Mouse (Mus musculus): Measurements from ENCODE around the gene Pdlim3. TPM values are rescaled to one million over a fixed set of nuclear protein-coding genes. Genes with fewer than 3 reads are reported as not detected.

Pdlim3 gene
- polyA plus RNA-seq, 1 experiment: not detected

DNA sequence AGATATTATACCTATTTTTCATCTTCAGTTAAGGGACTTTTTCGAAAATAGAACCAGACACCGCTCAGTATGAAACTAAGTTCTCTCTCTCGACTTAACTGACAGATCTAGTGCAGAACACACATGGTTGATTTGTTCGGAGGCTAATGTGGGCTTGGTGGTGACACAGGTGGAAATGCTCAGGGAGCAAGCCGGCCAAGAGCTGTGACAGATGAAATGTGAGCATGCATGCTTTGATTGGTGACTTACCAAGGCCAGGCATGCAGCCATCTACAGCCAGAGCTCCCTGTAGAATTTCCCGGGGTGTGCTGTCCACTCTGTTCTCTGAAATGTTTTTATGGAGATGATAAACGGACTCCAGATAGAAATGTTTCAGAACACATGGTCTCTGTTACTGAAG lies 13.2 kb upstream of the Pdlim3 start:
- H3K4me1 ChIP-seq (ENCODE audit: control insufficient read depth, insufficient read depth, low read length): peaks cover 11% of the 10 kb centered on the region; the same call in 1 of the 2 replicates
- TF ChIP-seq POLR2A (IDR thresholded peaks at IDR 0.05; ENCODE audit: insufficient read depth, low read depth, low read length): no peak
- TF ChIP-seq CTCF (IDR thresholded peaks at IDR 0.05; ENCODE audit: insufficient read depth, low read depth, low read length): no peak
- WGBS: 84% methylated on average over 7 of the region's 7 CpGs
- H3K27ac ChIP-seq (ENCODE audit: insufficient read depth, low read depth, low read length): no peak overlapping the region
- no peak overlapping the region for H3K4me3 ChIP-seq (ENCODE audit: insufficient read depth, low read depth, low read length)

DNA sequence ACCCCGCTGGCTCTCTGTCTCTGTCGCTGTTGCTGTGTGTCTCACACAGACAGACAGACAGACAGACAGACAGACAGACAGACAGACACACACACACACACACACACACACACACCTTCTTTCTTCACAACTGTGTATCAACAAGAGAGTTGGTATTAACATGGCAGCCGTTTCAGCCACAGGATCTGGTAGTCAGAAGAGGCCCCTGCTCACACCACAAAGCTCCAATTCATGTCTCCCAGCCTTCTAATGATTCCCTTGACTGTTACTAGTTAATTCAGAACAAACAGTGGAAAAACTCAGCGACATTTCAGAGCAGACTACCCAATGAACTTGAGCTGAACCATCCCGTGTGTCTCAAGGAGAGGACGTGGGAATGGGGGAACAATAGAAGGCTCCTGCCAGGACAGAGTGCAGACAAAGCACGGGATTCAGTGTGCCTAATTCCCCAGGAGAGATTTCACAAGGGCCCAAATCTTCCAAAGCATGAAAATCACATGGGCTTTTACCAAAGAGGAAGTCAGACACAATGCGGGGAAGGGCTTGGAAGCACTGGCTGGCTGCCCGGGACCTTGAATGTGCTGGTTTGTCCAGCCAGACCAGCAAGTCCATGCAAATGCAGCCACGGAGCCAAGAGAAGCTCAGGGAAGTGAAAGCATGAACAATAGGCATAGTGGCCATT lies 10.2 kb upstream of the Pdlim3 start:
- H3K4me1 ChIP-seq (ENCODE audit: control insufficient read depth, insufficient read depth, low read length): peaks cover 11% of the 10 kb centered on the region; the same call in 1 of the 2 replicates
- TF ChIP-seq POLR2A (IDR thresholded peaks at IDR 0.05; ENCODE audit: insufficient read depth, low read depth, low read length): no peak
- no peak for TF ChIP-seq CTCF (IDR thresholded peaks at IDR 0.05; ENCODE audit: insufficient read depth, low read depth, low read length)
- no peak overlapping the region for H3K4me3 ChIP-seq (ENCODE audit: insufficient read depth, low read depth, low read length)
- H3K27ac ChIP-seq (ENCODE audit: insufficient read depth, low read depth, low read length): no peak overlapping the region
- WGBS: 41% methylated on average over 10 of the region's 10 CpGs

- TF ChIP-seq CTCF (IDR thresholded peaks at IDR 0.05; ENCODE audit: insufficient read depth, low read depth, low read length): no peak
- no peak for TF ChIP-seq POLR2A (IDR thresholded peaks at IDR 0.05; ENCODE audit: insufficient read depth, low read depth, low read length)
- Histone ChIP-seq H3K4me1 (ENCODE audit: control insufficient read depth, insufficient read depth, low read length) (peaks cover 11% of the 10 kb centered on the region; the same call in 1 of the 2 replicates), H3K4me3 (ENCODE audit: insufficient read depth, low read depth, low read length) (no peak overlapping the region), H3K27ac (ENCODE audit: insufficient read depth, low read depth, low read length) (no peak overlapping the region)
- 89% methylated on average over 5 of the region's 5 CpGs for WGBS
Measured at GRCm38 (mm10) chr8:45876397-45876796, 8.9 kb upstream of the Pdlim3 start.

DNA sequence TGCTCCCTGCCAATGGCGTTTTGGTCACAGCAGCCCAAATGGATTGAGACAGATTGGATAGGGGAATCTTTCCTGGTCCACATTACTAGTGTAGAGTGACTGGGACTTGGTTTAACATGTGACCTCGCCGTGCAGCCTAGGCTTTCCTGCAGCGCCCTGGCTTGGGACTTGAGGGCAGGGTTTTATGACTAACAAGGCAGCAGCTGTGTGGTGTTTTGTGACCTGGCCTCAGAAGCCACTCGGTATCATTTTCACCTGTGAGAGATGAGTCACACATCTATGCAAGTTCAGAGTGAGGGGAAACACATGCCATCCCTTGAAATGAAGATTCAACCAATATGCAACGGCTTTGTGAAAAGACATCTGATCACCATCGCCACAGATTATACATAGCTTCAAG lies 7.6 kb upstream of the Pdlim3 start:
- Histone ChIP-seq H3K27ac (ENCODE audit: insufficient read depth, low read depth, low read length) (no peak overlapping the region), H3K4me1 (ENCODE audit: control insufficient read depth, insufficient read depth, low read length) (peaks cover 11% of the 10 kb centered on the region; the same call in 1 of the 2 replicates), H3K4me3 (ENCODE audit: insufficient read depth, low read depth, low read length) (no peak overlapping the region)
- 93% methylated on average over 7 of the region's 7 CpGs for WGBS
- TF ChIP-seq CTCF (IDR thresholded peaks at IDR 0.05; ENCODE audit: insufficient read depth, low read depth, low read length) (no peak), POLR2A (IDR thresholded peaks at IDR 0.05; ENCODE audit: insufficient read depth, low read depth, low read length) (no peak)

DNA sequence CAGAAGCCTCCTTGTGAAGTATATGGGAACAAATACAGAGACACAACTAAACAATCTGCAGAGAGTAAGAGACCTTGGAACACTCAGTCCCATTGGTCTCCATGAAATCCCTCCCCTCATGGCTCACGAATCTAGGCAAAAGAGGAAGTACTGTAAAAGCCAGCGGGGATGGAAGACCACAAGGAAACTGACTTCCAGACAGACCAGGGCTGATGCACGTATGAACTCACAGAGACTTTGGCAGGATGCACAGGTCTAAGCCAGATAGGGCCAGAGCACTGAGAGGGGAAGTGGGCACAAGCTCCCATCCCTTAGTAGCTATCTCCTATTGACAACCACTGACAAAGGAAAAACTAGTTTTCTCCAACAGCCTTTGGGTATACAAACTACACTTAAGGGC lies 4.8 kb upstream of the Pdlim3 start:
- H3K4me1 ChIP-seq (ENCODE audit: control insufficient read depth, insufficient read depth, low read length): peaks cover 8% of the 10 kb centered on the region
- no peak for TF ChIP-seq CTCF (IDR thresholded peaks at IDR 0.05; ENCODE audit: insufficient read depth, low read depth, low read length)
- no peak for TF ChIP-seq POLR2A (IDR thresholded peaks at IDR 0.05; ENCODE audit: insufficient read depth, low read depth, low read length)
- WGBS: 93% methylated on average over 3 of the region's 3 CpGs
- H3K27ac ChIP-seq (ENCODE audit: insufficient read depth, low read depth, low read length): no peak overlapping the region
- no peak overlapping the region for H3K4me3 ChIP-seq (ENCODE audit: insufficient read depth, low read depth, low read length)

- Histone ChIP-seq H3K4me3 (ENCODE audit: insufficient read depth, low read depth, low read length) (no peak overlapping the region), H3K27ac (ENCODE audit: insufficient read depth, low read depth, low read length) (no peak overlapping the region), H3K4me1 (ENCODE audit: control insufficient read depth, insufficient read depth, low read length) (peaks cover 10% of the 10 kb centered on the region)
- 96% methylated on average over 8 of the region's 8 CpGs for WGBS
- TF ChIP-seq POLR2A (IDR thresholded peaks at IDR 0.05; ENCODE audit: insufficient read depth, low read depth, low read length) (no peak), CTCF (IDR thresholded peaks at IDR 0.05; ENCODE audit: insufficient read depth, low read depth, low read length) (no peak)
Measured at GRCm38 (mm10) chr8:45881726-45882125, 3.5 kb upstream of the Pdlim3 start.

- Histone ChIP-seq H3K4me1 (ENCODE audit: control insufficient read depth, insufficient read depth, low read length) (peaks cover 9% of the 10 kb centered on the region), H3K4me3 (ENCODE audit: insufficient read depth, low read depth, low read length) (no peak overlapping the region), H3K27ac (ENCODE audit: insufficient read depth, low read depth, low read length) (no peak overlapping the region)
- no peak for TF ChIP-seq CTCF (IDR thresholded peaks at IDR 0.05; ENCODE audit: insufficient read depth, low read depth, low read length)
- TF ChIP-seq POLR2A (IDR thresholded peaks at IDR 0.05; ENCODE audit: insufficient read depth, low read depth, low read length): no peak
- WGBS: 89% methylated on average over 4 of the region's 4 CpGs
Measured at GRCm38 (mm10) chr8:45883793-45884192, 1.5 kb upstream of the Pdlim3 start.

- TF ChIP-seq CTCF (IDR thresholded peaks at IDR 0.05; ENCODE audit: insufficient read depth, low read depth, low read length) (no peak), POLR2A (IDR thresholded peaks at IDR 0.05; ENCODE audit: insufficient read depth, low read depth, low read length) (no peak)
- WGBS: 8% methylated on average over 13 of the region's 13 CpGs
- peaks cover 9% of the 10 kb centered on the region for H3K4me1 ChIP-seq (ENCODE audit: control insufficient read depth, insufficient read depth, low read length)
- no peak overlapping the region for H3K27ac ChIP-seq (ENCODE audit: insufficient read depth, low read depth, low read length)
- peak overlapping the region; percentile 10; the same call in 1 of the 2 replicates for H3K4me3 ChIP-seq (ENCODE audit: insufficient read depth, low read depth, low read length)
Measured at GRCm38 (mm10) chr8:45884552-45884951, 709 bp upstream of the Pdlim3 start.

DNA sequence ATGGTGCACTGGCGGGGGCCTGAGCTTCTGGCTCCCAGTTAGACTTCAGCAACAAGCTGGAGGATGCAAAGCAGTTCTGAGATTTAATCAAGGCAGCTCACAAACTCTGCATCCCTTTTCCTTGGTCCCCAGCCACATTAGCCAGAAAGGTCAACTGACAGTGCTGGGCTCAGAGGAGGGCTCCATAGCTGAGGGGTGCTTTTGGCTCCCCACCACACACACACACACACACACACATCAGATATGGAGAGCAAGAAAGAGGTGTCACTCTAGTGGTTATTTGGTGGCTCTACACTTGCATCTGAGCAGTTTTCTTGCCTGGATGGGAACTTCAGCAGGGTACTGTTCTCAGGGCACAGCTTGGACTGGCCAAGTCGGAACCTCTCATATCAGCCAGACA lies 514 bp downstream of the Pdlim3 start:
- WGBS: 65% methylated on average over 2 of the region's 2 CpGs
- Histone ChIP-seq H3K4me3 (ENCODE audit: insufficient read depth, low read depth, low read length) (no peak overlapping the region), H3K4me1 (ENCODE audit: control insufficient read depth, insufficient read depth, low read length) (peaks cover 9% of the 10 kb centered on the region), H3K27ac (ENCODE audit: insufficient read depth, low read depth, low read length) (no peak overlapping the region)
- TF ChIP-seq CTCF (IDR thresholded peaks at IDR 0.05; ENCODE audit: insufficient read depth, low read depth, low read length) (no peak), POLR2A (IDR thresholded peaks at IDR 0.05; ENCODE audit: insufficient read depth, low read depth, low read length) (no peak)
